Mouse (Mus musculus) heart, adult 11 months (tissue): ENCODE data around the gene Astn1.

Experiments used
- DNase-seq: peaks from one replicate; pipeline ENCODE4 v3.0.0; 2022

The Astn1 gene

DNA sequence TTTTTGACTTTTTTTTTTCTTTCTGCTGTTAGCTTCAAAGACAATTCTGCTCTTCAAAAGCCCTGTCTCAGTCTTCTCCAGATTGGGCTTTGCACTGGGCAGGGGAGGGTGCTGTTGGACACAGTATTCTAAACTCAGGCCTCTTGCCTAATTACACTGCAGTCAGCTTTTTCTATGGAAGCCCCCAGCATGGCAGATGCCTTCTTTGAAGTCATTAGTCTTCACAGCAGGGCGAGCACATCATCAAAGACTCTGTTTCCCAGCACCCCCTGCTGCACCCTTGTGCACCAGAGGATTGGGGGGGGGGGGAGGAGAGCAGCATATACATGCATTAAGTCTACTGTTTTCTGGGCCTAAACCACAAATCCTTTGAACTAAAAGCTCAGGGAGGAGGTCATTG is 174.8 kb downstream of the Astn1 start:
- DNase-seq, result no peak

DNA sequence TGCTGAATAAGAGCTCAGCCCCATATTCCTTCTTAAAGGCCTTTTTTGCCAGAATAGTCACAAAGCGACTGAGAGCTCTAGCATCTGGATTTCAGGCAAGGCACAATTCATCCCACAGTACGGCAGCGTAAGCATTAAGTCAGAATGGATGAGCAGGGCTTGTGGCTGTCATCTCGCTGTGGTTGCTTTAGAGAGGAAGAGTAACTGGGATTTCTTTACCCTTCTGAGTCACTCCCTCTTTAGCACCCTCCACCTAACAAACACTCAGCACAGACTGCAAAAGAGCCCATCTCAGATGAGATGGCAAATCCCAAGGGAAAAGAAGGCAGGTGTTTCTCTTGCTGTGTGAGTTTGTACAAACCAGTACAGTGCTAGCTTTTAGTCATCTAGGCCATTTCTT is 183.0 kb downstream of the Astn1 start:
- peak; percentile 23 for DNase-seq

DNA sequence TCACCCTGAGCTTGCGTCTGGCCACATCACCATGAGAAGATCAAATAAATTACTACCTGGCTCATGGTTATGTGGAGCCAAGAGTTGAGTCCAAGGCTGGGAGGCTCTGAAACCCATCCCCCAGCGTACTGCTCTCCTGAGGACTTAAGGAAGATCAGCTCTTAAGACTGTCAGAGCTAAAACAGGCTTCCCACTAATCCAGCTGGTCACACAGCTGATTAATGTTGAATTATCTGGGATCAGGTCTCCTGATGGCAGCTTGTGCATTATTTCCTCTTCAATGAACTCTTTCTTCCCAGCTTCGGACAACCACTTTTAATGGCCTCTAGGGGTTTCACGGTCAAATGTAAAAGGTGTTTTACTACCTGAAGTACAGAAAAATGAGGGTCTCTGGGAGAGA is 184.4 kb downstream of the Astn1 start:
- DNase-seq, result peak; percentile 44

DNA sequence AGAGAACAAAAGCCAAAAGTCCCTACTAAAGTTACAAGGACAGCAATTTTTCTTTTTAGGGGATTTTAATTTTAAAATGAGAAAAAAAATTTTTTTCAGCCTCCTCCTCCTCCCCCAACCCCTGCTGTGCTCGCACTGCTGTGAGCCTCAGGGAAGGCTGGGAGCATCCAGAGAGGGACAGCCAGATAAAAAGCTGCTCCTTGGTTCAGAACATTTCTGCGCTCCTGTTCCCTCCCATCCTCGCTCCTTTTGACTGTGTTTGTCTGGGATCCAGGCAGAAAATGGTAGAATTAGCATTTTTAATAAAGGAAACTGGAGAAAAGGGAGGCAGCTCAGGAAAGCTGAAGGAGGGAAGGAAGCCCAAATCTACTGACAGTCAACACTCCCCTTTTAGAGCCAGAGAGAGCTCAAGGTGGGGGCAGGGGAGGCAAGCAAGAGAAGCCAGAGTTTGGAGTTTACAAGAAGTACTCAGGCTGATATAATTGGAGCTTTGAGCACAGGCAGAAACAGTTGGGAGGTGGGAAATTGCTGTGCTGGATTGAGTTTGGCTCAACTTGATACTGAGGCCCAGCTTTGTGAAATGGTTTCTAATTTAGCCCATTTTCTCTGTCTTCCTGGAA is 185.6 kb downstream of the Astn1 start:
- no peak for DNase-seq

DNA sequence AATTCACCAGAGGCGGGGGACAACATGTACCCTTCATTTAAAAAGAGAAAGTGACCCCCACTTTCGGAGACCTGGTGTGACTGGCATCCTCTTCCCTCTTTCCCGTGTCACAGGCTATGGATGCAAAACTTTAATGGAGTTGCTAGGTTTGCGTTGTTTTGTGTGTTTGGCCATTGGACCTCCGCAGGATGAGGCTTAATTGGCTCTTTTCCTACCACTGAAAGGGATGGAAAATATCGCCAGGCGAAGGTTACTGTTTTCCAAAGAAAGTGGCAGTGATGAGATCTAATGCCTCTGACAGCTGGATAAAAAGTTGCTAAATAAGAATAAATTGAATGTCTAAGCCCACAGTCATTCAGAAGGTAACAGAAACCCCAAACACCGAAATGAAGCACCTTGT is 186.2 kb downstream of the Astn1 start:
- DNase-seq, result peak; percentile 52

DNA sequence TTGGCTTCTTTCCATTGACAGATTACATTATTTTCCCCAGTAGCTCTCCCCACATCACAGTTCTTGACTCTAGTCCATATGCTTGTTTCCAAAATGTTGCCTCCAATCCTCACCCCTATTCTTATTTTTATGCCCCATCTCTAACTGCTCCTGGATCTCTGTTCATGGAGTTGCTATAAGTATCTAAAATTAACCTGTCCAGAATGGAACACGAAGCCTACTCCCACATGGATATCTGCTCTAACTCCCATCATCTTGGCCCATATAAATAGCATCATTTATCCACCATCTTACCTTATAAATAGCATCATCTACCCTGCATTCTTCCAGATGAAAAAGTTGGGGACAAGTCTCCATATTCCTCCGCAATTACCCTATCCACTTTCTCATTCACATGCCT is 187.5 kb downstream of the Astn1 start:
- DNase-seq, result no peak

DNA sequence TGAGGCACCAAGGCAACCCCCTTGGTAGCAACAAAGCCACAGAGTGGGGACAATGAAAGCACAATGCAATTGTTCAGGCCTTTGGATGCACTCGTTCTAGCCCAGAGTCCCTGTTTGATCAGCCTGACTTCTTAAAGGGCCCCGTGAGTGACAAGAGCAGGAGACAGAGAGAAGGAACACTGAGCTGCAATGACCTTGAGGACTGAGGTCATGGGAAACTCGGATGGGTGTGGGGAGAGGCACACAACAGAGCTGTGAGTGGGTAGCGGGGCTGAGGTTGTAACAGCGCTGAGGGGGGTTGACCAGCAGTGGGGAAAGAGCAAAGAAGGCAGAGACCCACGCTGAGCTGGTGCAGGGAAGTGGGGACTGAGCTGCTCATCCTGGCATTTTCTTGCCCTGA is 189.9 kb downstream of the Astn1 start:
- no peak for DNase-seq

DNA sequence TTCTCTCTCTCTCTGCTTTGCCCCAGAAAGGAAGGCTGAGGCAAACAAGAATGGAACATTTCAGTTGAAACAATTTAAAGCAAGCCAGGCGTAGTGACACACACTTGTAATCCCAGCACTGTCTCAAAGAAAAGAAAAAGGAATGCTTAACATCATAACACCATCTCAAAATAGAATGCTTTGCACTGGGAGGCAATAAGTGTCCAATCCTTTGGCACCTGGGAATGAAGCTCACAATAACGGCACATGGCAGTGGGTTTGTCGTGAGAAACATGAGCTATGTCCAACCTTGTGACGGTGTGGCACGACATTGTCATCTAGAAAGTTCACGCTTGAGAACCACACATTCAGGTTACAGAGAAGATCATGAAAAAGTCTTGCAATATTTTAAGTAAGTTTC is 191.3 kb downstream of the Astn1 start:
- no peak for DNase-seq

DNA sequence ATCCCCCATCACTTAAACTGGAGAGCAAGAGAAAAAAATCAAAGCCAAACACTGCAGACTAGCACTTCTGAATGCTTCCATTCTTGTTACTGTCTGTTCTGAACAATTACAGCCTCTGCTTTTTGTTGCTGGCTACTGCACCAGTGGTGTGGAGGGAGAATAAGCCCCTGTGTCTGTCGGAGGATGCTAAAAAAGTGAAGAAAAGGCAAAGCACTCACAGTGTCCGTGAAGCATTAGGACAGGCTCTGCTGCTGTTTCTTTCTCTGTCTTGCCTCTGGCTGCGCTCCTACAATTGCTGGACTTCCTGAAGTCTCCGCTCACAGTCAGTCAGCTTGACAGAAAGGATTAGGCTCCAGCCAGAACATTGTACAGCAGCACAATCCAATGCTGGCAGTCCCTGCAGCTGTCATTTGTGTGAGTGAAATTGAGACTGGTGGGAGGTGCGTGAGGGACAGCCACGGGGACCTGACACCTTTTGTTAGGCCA is 192.0 kb downstream of the Astn1 start:
- no peak for DNase-seq

DNA sequence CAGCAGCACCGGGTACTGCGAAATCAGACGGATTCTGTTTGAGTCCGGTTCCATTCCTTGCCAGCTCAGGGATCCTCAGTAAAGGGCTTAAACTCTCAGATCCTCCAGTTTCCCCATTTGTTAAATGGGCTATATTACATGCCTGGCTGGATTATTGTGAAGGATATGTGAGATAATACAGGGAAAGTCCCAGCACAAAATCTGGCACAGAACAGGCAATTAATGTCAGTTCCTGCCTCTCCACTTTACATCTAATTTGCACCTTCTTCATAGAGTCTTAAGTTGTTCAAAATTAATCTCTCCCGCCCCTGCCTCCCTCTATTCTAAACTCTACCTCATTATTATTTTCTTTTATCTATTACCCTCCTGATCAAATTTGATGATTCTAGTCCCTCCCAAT is 211.1 kb downstream of the Astn1 start:
- DNase-seq, result no peak

DNA sequence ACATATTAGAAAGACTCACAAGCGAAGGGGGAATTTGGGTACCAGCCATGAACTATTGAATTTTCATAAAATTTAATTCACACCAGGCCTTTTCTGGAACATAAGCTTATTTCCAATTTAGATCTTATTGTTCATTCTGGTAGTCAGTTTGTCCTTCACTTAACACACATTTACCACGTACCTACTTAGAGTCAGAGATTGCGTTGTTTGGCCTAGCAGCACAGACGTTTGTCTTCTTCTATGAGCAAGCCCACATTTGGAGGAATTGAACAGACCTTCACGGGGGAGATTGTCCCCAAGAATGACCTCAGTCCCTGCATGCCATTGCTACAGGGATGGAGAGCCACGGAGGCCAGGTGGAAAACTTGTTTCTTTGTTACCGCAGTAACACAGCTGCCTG is 211.5 kb downstream of the Astn1 start:
- DNase-seq, result no peak

DNA sequence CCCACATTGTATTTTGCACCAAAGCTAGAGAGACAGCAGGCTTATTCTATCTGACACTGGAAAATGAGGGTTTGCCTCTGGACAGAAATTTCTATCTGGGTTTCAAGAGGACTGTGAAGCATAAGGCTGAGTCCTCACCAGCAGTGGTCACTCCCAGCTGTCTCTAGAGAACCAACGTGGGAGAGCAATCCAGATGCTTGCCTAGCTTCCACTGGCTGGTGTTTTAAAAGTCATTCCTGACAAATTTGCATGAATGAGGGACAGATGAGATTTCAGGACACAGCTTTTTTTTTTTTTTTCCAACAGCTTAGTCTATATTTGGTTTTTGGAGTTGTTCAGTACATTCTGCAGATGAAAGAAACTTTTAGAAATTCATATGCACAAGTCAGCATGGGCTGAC is 213.9 kb downstream of the Astn1 start:
- no peak for DNase-seq

DNA sequence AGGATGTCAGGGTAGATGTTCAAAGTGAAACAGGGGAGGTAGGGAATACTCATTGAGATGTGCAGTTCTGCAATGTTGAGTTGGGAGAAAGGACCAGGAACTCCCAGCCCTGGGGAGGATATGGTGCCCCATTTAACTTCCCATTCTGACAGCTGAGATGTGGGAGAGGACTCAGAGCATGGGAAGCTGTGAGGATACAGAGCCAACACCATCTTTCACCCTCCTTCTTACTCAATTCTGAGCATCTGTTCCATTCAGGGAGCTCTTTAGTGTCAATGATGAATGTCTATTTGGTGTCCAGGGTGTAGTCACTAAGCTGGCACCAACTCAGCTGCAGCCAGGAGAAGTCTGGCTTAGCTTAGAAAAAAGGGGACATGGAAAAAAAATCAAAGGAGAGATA is 219.7 kb downstream of the Astn1 start:
- DNase-seq, result no peak

DNA sequence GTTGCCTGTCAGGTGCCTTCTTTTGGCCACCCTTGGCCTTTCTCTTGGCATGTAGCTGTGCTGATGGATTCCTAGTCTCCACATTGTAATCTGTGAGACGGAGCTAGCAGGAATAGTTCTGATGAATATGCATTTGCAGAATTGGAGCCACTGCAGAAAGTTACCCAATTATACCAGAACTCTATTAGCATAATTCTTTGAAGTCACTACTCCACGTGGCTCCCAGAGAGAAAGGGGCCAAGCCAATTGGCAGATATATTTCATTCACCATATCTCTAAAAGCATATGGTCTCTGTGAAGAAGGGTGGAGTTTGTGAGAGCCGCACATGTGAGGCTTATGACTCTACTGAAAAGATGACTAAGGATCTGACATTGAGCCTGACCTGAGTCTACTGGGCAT is 226.8 kb downstream of the Astn1 start:
- DNase-seq, result no peak

DNA sequence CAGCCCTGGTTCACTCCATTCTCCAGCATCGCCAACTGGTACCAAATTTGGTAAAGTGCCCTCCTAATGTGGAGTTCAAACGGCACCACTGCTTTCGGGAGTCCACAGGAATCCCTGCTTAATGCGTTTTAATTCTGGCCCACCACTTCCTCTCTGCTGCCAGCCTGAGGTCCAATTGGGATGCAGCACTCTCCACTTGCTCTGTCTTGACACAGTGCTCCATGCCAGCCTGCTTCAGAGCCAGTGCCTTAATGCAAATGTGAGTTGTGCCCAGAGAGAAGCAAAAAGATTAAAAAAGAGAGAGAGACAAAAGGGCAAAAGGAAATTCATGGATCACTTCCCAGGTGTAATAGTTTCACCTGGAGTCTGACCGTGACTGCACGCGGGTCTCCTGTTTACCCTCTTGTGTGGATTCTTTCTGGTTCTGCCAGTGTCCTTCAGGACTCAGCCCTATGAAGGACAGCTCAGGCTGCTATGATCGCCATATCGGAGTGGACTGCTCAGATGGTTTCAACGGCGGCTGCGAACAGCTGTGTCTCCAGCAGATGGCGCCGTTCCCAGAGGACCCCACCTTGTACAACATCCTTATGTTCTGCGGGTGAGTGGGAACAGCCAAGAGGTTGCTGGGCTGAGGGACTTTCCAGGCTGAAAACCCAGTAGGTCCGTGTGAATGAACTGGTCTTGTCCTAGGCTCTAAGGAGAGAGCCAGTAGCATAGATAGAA is 234.8 kb downstream of the Astn1 start:
- DNase-seq, result peak; percentile 90

DNA sequence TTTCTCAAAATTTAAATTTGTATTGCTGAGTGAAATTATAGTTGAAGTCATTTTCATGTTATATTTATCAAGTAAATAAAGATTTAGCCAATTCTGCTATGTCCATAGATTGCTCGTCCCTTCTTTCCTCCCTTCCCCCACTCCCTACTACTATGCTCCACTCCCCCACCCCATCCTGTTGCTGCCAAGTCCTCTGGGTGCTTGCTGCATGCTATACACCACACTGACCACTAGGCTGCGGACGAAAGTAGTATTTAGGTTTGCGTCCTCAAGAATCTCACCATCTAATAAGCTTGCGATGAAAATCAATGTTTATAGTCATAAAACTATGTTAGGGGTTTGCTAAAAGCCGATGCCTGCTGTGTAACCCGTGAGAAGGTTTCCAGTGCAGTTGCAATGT is 235.9 kb downstream of the Astn1 start:
- DNase-seq, result no peak

DNA sequence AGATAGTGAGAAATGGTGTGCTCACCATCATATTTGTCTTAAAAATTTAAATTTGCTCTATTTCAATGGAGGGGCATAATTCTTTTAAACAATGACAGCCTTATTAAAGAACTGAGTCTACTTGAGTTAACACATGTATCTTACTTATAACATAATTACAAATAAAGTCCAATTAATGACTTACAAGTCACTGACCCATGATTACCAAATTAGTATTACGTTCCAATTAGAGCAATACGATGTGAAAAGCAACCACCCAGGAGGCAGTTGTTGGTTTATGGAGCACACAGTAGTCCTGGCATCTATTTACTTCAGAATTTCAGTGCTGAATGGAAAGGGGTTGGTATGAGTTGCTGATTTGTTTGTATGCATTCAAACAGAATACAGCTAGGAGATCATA is 237.4 kb downstream of the Astn1 start:
- DNase-seq, result no peak

DNA sequence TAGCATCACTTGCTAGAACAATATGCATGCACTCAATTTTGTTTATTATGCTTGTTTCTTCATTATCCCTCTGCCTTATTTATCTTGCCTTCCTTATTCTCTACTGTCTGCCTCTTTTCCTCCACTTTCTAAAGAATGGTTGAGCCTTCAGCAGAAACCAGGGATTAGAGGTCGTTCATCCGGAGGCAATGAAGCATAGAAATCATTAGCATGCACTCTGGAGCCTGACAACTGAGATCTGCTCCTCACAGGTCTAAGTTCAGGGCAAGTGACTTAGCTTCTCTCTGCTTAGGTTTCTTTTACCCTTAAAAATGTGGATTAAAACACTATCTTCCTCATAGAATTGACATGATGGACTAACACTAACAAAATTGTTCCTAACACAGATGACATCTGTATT is 241.0 kb downstream of the Astn1 start:
- DNase-seq, result no peak

DNA sequence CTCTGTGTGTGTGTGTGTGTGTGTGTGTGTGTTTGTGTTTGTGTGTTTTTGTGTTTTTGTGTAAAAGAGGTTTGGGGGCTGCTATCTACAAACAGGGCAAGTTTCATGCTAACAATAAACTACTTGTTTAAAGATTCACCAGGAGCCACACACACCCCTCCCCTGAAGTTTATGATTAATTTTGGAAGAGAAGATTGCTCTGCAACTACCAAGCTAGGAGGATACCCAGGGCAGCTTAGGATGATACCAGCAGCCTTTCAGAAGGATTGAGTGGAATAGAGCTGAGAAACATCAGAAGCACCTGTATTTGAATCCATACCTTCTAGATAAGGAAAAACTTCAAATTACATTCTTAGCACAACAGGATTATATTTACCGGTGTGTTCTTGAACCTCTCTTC is 242.1 kb downstream of the Astn1 start:
- DNase-seq, result no peak

DNA sequence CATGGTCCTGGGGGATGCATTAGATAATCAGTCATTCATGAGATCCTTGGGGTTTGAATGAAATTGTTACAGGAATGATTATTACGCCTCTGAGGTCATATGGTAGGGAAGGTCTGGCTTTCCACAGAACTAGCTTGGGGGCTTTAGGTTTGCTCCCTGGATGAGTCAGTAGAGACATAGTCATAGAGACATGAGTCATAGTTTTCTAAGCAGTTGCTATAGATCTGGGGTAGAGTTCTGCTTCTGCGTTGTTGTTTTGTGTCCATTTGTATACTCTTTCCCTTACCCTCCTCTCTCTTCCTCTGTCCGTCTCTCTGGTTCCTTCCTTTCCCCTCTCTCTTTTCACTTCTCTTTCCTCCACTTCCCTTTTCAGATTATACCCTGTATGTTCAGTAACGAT is 243.5 kb downstream of the Astn1 start:
- DNase-seq, result no peak

DNA sequence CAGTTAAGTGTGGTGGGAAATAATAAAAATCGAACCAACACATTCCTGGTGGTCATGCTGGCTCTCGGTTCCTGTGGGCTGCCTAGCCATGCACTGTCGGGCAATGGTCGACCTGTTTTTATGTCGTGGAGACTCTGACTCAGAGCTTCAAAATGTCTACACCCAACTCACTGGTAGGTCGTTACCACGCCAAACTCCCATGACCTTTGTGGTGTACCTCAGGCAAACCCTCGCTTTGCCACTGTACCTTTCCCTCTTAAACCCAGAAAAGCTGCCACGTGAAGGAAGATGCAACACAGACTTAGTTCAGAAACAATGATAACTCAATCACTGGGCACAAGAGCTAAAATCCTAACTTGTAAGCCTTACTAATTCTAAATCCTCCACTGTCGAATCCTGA is 244.3 kb downstream of the Astn1 start:
- DNase-seq, result no peak

DNA sequence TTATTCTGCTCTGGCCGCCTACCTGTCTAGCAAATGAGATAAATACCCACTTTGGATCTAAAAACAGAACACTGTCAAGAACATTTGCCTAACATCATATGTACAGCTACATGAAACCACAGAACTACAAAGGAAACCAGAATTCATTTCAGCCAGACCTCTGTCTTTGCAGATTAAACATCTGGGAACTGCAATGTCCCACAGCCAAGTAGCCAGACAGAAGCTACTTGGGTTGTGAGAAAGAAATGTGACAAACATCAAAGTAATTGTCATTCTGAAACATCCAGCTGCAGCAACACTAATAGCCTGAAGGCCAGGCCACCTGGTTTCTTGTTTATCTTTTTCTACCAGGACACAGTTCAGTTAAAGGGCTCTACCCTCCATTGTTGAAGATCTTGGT is 245.1 kb downstream of the Astn1 start:
- DNase-seq, result no peak

DNA sequence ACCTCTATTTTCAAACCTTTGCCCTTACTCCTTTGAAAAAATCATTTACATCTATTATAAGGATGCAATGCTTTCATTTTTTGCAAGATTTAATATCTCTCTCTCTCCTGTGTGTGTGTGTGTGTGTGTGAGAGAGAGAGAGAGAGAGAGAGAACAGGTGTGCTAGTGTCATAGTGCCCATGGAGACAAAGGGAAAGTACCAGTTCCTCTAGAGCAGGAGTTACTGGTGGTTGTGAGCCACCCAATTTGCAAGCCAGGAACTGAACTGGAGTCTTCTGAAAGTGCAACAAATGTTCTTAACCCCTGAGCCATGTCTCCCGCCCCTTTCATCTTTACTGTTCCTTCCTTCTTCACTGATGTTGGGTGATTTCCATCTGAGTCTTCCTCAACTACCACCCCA is 253.1 kb downstream of the Astn1 start:
- DNase-seq, result no peak

DNA sequence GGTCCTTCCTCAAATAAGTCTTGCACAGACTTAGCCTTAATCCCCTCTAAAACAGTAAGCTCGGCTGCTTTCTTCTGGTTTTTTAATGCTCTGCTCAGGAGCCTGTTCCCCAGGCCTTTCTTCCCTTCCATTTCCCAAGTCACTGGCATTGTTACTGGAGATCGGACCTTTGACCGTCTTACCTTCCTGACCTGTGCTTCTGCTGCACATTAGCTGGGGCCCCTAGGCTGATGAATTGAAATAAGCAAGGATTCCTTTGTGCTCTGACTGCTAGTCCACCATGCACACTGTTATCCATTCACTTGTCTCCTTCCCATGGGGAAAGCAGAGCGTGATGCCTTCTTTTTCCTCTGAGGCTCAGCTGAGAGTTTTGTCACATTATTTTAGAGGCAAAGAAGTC is 255.9 kb downstream of the Astn1 start:
- DNase-seq, result no peak

DNA sequence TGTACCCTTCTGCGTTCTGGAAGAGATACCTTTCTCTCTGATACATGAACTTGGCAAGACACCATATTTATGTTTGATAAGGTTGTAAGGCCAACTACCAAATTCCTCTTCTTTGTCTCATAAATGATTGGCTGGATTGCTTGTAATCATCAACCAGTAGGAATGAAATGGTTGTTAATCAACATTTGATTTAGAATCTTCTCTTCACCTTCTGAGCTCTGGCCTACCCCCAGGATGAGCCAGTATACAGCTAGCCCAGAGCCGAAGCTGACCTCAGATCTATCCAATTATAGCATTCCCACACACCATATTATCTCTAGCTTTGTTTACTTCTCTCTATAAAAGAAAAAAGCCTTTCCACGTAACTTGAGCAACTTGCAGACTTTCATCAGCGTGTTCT is 270.9 kb downstream of the Astn1 start:
- DNase-seq, result no peak
